Mouse (Mus musculus) kidney, adult 11 months (tissue): Measurements from ENCODE around the gene Vwa8.

Source experiments
- DNase-seq: peaks from one replicate; pipeline ENCODE4 v3.0.0; 2022

Gene Vwa8

DNA sequence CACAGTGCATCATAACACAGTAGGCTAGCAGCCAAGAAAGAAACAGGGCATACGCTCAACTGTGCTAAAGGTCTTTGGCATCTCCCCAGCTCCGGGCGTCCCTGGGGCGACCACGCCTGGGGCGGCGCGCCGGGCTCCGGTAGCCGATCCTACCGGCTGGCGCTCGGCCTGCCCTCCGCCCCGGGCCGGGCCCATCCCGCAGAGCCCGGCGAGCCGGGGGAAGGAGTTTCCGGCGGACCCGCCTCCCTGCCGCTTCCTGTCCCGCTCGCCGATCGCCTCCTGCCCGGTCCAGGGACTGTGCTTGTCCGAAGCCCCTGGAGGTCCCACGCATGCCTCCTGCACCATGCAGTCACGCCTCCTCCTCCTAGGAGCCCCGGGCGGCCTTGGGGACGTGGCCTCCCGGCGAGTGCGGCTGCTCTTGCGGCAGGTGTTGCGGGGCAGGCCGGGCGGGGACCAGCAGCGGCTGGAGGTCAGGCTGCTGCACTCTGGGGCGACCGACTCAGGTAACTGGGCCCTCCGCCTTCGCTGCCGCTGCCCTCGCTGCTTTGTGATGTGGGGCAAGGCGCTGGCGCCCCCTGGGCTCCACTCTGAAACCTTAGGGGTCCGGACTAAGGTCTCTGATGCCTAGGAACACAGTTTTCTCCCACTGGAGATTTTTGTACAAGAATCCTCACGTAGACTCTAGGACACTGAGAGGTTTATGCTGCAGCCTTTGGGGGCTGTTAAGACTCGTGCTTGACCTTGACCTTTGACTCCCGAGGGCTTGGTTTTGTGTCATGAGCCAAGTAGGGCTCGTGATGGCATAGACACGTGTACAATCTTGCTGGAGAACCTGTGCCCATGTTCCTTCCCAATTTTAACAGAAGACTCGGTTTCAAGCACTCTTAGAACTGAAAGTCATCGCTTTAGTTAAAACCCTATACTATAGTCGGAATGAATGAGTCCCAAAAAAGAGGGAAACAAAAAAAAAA is at the start of gene Vwa8:
Gene Vwa8, plus strand, starts transcription at position 112 of the 971 bp plus-strand sequence.
- DNase-seq: peak; percentile 92

DNA sequence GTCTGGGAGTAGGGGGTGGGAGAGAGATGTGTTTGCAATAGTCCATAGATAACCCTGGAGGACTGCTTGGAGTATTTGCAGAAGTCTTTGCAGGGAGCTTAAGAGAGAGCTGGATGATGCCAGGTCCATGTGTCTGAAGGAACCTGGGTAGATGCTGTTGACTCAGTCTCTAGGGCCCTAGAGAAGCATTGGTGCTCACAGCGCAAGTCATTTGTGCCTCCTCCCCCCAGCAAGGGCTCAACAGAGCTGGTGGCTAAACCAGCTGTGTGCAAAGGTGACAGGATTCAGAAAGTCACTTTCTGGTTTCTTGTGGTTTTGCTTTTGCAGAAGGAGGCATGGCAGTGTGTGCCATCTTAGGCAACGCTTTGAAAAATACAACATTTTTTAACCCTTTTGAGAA is 46.5 kb upstream of the Vwa8 start:
- no peak for DNase-seq

DNA sequence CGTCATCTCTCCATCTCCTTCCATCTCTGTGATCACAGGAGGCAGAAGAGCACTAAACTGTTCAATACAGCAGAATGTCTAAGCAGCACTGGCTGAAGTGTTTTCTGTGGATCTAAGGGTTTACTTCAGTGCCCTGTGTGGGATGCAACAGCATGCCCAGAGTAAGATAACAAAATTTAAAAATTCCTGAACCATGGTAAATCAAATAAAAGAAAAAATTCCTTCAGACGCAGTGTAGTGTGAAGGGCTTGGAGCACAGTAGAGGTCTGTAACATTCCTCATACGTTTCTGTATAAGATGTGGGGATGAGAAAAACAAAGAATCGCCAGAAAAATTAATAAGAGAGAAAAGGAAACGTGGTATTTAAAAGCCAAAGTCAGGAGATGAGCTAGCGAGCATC is 44.9 kb upstream of the Vwa8 start:
- no peak for DNase-seq

DNA sequence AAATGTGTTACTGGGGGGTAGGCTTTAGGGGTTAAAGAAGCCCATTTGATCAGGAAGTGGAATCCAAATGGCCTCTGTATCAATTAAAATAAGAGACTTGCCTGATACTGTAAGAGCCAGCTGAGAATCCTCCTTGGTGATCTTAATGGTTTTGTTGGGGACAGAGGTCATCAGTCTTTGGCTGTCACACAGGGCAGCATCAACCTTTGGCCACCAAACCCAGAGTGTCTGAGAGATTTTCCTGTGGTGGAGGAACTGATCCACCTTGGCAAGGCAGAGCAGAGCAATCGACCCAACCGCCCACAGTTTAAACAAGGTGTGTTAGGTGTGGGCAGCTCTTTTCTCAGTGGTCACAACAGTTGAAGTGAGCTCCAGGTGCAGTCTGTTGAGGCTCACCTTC is 36.0 kb upstream of the Vwa8 start:
- peak; percentile 7 for DNase-seq

DNA sequence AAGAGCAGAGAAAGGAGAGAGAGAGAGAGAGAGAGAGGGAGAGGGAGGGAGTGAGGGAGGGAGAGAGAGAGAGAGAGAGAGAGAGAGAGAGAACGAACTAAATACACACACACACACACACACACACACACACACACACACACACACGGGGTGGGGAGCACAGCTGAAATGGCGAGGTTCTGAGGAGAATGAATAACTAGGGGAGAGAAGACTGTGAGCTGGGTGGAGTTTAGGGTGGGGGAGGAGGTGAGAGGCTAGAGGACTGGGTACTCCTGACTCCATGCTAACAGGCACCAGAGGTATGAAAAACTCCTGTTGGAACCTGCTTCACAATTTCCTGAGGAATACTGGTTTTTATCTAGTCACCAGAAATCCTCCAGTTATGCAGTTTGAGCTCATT is 32.4 kb upstream of the Vwa8 start:
- DNase-seq: peak; percentile 16

DNA sequence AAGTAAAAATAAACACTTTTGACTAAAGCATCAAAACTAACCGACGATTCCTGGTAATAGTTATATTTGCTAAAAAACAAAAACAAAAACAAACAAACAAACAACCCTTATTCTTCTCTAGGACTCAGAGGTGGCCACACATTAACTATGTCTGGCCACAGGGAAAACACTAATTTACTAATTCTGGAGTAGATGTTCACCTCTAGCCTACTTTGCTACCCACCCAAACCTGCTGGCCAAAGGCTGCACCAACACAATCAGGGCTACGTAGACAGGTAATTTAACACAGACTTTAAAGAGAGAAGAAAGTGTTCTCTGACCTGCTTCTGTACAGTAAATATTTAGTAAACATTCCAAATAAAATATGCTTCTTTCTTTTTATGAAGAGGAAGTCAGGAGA is 31.2 kb upstream of the Vwa8 start:
- peak; percentile 29 for DNase-seq

DNA sequence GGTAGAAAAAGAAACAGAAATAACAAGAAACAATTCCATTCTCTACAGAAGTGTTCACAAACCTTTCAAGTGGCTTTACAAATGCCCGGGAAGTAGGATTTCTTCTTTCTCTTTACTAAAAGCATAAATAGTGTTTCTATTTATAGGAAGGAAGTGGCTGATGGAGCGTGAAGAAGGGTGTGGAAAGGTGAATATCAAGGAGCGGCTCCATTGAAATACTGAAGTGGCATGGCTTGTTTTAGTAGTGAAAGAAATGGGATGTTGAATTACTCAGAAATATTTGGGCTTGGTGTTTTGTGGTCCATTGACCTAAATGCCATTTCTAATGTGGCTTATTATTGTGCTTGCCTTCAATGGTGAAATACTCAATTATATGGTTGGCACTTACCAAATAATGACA is 30.4 kb upstream of the Vwa8 start:
- DNase-seq: no peak

DNA sequence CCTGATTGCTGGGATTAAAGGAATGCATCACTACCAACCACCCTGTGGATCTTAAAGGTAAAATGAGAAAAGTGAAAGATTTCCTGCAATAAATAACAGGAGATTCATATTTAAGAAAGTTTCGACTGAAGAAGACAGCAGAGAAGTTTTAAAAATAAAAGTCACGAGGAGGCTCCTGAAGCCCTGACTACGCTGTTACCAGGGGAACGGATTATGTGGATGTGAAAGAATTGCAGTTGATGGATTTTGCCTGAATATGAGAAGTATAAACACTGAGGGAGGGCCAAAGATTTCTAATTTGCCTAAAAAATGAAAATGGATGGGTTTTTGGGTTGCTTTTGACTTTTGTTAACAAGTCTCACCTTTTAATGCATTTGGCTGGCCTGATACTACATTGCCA is 24.8 kb upstream of the Vwa8 start:
- DNase-seq: no peak

DNA sequence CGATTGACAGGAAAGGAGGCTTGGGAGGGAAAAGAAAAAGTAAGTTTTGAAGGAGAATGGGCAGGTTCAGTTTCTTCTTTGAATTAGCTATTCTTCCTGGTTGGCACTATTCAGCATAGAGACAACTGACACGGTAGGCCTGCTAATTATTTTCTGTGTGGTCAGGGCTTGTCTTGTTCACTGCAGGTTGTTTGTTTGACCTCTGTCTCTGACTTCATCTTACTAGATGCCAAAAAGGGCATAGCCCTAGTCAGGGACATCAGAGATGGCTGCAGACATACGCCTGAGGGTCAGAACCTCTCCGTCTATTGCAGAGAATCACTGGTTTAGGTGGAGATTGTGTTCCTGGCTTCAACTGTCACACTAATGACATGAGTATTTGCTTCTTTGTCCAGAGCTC is 24.3 kb upstream of the Vwa8 start:
- DNase-seq: no peak

DNA sequence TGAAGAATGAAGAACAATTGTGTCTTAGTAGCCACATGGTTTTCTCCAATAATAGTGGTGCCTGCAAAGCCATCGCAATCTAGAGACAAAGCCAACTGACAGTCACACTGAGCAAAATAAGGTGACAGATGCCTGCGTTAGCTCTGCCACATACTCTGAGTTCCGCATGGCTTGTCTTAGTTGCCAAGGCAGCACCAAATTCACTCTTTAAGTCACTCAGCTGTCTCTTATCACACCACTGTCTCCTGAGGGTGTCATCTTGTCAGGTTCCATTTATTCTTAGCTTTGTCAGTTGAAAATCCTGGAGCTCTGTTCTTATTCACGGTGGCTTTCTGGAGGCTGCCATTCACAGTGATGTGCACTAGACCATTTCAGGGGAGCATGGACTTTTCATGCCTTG is 17.7 kb upstream of the Vwa8 start:
- DNase-seq: no peak

DNA sequence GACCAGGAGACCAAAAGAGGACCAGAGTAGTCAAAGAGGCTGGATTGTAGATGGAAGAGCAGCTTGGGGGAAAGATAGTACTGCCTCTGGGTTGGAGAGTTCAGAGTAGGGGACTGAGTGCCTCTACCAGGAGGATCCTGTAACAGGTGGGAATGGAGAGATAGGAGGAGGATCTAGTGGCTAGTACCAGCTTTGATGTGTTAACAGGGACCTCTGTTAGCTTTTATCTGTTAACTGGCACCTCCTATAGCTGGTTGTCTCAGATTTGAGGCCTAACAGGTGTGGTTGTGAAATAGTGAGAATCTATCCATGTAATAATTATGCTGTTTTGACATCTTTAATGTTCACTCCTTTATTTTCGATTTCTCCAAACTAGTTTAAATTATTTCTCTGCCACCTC is 904 bp upstream of the Vwa8 start:
- DNase-seq: no peak

DNA sequence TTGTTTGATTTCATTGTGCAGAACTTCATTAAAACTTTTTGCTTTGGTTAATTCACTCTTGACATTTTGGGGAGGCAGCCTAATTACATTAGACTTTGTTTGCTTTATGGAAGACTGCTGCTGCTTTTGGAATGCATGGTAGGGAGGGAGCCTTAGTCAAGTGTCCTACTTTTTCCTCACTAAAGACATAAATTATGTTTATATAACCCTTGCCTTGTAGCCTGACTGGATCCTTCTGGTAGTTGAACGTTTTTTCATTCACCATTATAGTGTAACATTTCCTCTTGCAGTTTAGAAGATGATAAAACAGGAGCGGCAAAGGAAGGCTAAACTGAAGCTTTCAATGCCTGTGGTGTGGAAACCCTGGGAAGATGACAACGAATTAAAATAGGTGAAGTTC is 375 bp upstream of the Vwa8 start:
- no peak for DNase-seq

DNA sequence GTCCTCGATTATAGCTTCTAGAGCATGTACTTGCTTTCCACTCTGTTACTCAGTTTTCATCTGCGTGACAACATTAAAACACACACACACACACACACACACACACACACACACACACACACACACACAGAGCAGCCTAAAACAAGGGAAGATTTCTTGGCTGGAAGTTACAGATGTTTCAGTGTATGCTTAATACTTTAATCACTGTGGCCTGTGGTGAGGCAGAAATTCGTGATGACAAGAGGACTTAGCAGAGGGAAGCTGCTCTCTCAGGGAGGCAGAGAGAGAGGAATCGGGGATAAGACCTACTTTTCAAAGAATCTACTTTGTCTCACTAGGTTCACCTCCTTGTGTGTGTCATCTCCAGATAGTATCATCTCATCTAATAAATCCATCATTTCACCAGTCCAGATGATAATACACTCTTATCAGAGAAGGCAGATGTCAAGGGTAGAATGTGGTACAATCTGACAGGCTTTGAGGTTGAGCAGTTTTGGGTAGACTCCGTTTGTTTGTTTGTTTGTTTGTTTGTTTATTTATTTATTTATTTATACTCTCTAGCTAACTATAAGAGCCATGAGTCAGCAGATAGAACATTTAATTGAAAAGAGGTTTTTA is 1.2 kb downstream of the Vwa8 start:
- no peak for DNase-seq

DNA sequence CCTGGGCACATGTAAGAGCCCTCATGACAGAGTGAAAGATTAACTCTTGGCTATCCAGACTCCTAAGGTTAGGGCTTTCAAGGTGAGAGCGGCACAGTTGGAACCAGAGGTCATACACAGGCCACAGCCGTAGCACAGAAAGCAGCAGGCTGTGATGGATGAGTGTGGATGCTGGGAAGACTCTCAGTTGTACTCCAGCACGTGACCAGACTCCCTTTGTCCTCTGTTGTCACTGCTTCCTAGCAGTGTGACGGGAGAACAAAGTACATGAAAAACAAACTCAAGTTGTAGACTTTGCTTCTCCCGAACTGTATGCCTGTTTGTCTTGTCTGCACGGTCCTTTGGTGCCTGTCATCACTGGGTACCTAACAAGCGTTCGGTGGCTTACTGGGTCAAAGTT is 1.8 kb downstream of the Vwa8 start:
- DNase-seq: peak; percentile 89

DNA sequence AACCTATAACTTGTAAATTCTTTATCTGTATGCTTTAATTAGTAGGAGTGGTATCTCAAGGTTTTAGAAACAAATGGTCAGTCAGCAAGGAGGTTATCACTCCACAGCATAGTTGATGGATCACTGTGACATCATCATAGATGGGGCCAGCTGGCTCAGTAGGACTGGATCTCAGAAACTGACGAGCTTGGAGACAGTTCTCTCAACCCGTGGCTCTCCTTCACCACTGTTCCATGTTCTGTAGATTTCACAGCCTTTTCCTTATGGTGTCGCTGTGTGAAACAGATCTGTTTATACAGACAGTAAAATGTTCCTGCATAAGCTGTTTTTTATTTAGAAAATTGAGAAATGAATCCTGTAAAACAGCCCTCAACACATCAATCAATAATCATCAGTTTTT is 2.5 kb downstream of the Vwa8 start:
- no peak for DNase-seq

DNA sequence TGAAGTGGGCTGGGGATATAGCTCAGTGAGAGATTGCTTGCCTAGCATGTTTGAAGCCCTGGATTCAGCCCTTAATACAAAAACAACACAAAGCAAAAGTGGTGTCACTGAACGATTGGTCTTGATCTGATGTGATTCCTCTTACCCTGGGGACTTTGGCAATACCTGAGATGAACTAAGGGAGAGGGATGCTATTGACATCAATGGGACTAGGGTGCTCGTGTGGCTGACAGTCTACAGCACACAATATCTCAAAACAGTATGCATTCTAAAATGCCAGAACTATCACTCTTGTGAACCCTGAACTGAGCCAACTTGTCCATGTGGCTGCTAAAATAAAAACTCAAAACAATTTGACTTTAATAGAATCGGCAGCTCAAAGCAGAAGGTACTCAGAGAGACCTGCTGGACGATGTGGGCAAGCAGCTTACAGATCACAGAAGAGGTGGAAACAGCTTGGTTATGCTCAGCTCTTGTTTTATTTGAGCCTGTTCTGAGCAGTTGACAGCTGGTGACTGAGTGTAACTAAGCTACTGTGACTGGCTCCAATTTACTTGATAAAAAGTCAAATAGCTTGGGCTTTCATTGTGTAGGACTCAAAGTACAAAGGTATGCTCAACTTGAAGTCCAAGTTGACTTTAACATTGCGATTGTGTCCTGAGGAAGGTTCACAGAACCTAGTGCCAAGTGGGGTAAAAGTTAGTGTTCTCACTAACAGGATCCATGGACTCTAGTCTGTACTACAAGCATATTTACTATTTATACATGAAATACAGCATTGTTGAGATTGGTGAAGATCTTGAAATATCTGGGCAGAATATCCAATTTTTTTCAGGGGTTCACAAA is 3.8 kb downstream of the Vwa8 start:
- DNase-seq: peak; percentile 74

DNA sequence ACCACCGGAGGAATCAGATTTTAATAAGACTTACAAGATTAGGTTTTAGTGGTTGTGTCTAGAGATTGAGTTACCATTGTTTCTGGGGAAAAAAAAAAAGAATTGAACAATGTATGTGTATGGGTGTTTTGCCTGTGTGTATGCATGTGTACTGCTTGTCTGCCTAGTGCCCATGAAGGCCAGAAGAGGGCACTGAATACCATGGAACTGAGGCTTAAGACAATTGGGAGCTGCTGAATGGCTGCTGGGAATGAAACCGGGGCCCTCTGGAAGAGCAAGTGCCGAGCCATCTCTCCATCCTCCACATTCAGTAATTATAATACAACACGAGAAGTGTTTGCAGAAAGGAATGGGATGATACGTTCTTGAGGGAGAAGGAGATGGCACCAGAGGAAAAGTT is 12.3 kb downstream of the Vwa8 start:
- DNase-seq: no peak

DNA sequence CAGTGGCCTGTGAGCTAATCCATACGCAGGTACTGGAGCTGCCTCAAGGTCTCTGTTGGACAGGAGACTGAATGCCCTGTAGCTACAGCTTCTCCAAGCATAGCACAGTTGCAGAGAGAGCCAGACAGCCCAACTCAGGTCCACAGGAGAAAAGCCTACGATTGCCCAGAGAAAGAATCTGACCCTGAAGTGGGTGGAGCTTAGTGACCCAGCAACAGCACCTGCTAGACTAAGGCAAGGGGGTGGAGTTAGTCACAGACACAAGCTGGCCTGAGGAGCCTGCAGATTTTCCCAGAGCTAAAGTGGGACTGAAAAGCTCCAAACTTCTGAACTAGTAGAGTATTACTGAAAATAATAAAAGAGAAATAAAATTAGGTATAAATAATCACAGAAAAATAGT is 21.2 kb downstream of the Vwa8 start:
- no peak for DNase-seq

DNA sequence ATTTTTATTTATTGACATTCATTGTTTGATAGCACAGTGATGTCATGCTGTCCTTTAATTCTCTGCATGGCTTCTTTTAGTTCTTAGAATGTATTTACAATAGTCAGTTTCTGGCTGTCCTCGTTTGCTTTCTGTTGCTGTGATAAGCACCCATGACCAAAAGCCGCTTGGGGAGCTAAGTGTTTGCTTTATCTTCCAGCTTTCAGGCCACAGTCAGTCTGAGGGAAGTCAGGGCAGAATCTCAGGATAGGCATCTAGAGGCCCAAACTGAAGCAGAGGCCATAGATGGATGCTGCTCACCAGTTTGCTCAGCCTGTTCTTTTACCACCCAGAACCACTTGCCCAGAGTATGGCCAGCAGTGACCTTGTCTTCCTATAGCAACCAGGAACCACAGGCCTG is 28.3 kb downstream of the Vwa8 start:
- DNase-seq: no peak

DNA sequence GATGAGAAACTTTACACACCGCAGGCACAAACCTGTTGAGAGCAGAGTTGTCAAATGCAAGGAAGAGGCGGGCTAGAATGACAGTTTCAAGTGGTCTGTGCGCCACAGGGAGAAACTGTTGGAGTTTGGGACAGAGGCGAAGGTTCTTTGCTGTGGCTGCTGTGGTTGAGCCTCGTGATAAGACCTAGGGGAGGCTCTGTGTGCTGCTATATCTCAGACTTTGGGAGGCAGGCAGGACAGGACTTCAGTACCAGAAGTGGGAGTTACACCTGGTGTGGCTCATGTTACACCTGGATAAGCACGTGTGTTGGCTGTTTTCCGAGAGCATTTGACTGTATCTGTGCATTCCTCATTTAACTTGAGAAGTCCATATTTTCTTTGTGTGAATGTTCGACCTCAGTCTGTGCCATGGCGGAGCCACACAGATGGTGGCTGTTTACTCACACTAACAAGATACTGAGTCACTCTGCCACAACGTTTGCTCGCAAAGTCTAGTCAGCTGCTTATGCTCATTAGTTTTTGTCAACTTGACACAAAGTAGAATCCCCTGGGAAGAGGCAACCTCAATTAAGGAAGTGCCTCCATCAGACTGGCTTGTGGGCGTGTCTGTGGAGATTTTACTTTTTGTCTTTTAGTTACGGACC is 29.7 kb downstream of the Vwa8 start:
- DNase-seq: no peak

DNA sequence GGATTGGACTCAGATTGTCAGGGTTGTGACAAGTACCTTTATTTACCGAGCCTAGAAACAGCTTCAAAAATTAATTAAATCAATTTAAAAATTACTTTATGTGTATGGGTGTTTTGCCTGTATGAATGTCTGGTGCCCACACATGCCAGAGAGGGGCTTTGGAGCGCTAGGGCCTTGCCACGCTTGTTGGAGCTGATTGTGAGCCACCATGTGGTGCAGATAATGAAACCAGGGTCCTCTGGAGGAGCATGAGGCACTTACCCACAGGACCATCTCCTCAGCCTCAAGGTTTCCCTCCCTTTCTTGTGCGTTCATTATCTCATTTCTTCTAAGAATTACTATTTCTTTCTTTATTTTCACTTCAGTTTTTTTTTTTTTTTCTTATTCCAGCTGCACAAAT is 32.0 kb downstream of the Vwa8 start:
- no peak for DNase-seq

DNA sequence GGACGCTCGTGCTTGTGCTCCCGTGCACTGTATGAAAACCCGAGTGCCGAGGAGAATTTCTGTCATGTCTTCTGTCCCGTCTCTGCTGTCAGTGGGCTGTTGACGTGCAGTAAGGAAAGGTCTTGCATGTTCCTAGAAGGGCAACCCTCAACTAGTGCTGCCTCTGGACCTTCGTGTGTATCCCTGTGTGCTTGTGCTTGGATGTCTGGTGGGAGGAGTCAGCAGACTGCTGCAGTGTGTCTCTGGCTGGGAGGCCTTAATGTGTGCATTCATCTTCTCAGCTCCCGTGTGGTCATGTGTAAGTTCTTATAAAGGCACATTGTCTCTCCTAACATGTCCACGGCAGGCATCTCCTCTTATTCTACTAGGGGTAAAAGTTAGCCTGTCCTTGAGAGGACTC is 32.7 kb downstream of the Vwa8 start:
- DNase-seq: no peak

DNA sequence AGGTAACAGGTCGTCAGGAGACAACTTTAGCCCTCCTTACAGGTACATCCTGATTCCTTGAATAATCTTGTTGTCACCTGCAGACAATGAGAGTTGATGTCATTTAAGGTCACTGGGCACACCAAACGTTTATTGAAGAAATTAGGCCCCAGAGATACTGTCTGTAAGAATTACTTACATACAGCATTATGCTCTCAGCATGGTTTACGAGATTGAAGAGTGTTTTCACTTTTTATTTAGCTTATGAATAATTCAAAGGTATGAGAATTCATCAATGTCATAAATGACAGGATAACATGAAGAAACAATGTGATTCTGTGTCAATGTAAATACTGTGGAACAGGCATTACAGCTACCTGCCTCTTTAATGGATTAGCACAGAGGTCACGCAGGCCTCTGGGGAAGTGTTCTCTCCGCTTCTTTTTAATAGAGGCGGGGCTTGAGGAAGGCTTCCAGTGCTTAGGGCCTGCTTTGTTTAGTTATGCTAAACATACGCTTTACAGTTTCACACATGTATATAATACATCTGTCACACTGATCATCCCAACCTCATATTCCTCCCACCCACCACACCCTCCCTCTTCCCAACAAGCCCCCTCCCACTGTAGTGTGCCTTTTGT is 37.2 kb downstream of the Vwa8 start:
- DNase-seq: no peak
